In genomic region chr19:21144659-21145283, GRCm38 (mm10) we compare ENCODE assay signal across 8 mouse cellular contexts.
DNase-seq lines count a peak whose midpoint lies in the region; ATAC-seq and TF ChIP-seq lines count a peak whose summit lies in the region.

No protein-coding gene starts in this region.

- DNase-seq in adrenal gland, postnatal 10 days, result peak; percentile 46
- no peak for DNase-seq in adrenal gland, postnatal 4 days (ENCODE audit: low spot score in 2 of 2)
- peak; percentile 92 for DNase-seq in embryo, embryonic 10 days (ENCODE audit: low spot score)
- DNase-seq in heart, postnatal 0 days (ENCODE audit: low spot score), result peak; percentile 30
- DNase-seq in liver, result peak; percentile 21
- DNase-seq in thymus, postnatal 36 days, result peak; percentile 17 to 48
- DNase-seq in frontal cortex, postnatal 10 days (ENCODE audit: low spot score in 2 of 2), result no peak

- H3K27me3 ChIP-seq in heart, postnatal 0 days (ENCODE audit: control insufficient read depth, insufficient read depth, low read length), result no peaks in the 10 kb centered on the region
- no peaks in the 10 kb centered on the region for H3K27me3 ChIP-seq in midbrain, embryonic 15.5 days (replicated peaks)

- no peaks in the 10 kb centered on the region for H3K4me1 ChIP-seq in heart, postnatal 0 days (ENCODE audit: control insufficient read depth, insufficient read depth)
- H3K4me1 ChIP-seq in midbrain, embryonic 15.5 days, result peaks cover 11% of the 10 kb centered on the region

- no peak overlapping the region; the same call in 1 of the 2 replicates for H3K9ac ChIP-seq in heart, postnatal 0 days (replicated peaks; ENCODE audit: low read depth, low read length)
- H3K9ac ChIP-seq in midbrain, embryonic 15.5 days, result no peak overlapping the region

- no peak for TF ChIP-seq EP300 in heart, postnatal 0 days (IDR thresholded peaks at IDR 0.05; ENCODE audit: low read depth)

- H3K36me3 ChIP-seq in heart, postnatal 0 days (replicated peaks; ENCODE audit: control insufficient read depth, insufficient read depth, low read length), result no peaks in the 10 kb centered on the region
- no peaks in the 10 kb centered on the region for H3K36me3 ChIP-seq in midbrain, embryonic 15.5 days (replicated peaks)

- H3K4me2 ChIP-seq in heart, postnatal 0 days (ENCODE audit: low read depth, low read length), result peak overlapping the region; percentile 39
- H3K4me2 ChIP-seq in midbrain, embryonic 15.5 days, result peak overlapping the region; percentile 11; the same call in 1 of the 2 replicates

- peak; percentile 58 for ATAC-seq in heart, postnatal 0 days (ENCODE audit: insufficient read depth, low read depth)
- peak; percentile 75 for ATAC-seq in midbrain, embryonic 15.5 days (replicated peaks)

- WGBS in heart, postnatal 0 days, result 28% methylated on average over 13 of the region's 13 CpGs
- WGBS in midbrain, embryonic 15.5 days, result 6% methylated on average over 13 of the region's 13 CpGs

- no peaks in the 10 kb centered on the region for H3K9me3 ChIP-seq in heart, postnatal 0 days (replicated peaks; ENCODE audit: control insufficient read depth, low read length)
- no peaks in the 10 kb centered on the region for H3K9me3 ChIP-seq in midbrain, embryonic 15.5 days

- no peak for TF ChIP-seq CTCF in heart, postnatal 0 days (IDR thresholded peaks at IDR 0.05; ENCODE audit: low read depth)

- no peak overlapping the region for H3K27ac ChIP-seq in heart, postnatal 0 days (ENCODE audit: low read depth)
- no peak overlapping the region for H3K27ac ChIP-seq in midbrain, embryonic 15.5 days

- no peak overlapping the region for H3K4me3 ChIP-seq in heart, postnatal 0 days (ENCODE audit: low read depth, low read length)
- no peak overlapping the region for H3K4me3 ChIP-seq in midbrain, embryonic 15.5 days

Comparison
In these comparisons a context has a peak if more than half of its experiments do, and no peak if none do; other contexts are left out.
1. DNase-seq: peak in adrenal gland, postnatal 10 days (single experiment), embryo, embryonic 10 days (single experiment), heart, postnatal 0 days (single experiment), liver (single experiment) and thymus, postnatal 36 days (2 of 2); none in adrenal gland, postnatal 4 days (0 of 2) and frontal cortex, postnatal 10 days (0 of 2).